Mouse (Mus musculus): Measurements from ENCODE around the gene Sept6. TPM values are rescaled to one million over a fixed set of nuclear protein-coding genes. Genes with fewer than 3 reads are reported as not detected.

The Sept6 gene
- total RNA-seq, 2 experiments from 2014 or later, result 50.4 to 51.9 TPM

- peak in 1 of 2 experiments; percentile 10 for DNase-seq (ENCODE audit: low spot score in 2 of 2)
- H3K4me3 ChIP-seq, result peak overlapping the region; percentile 73
- no peak for TF ChIP-seq CTCF (conservative IDR thresholded peaks at IDR 0.05)
- peak overlapping the region; percentile 90 for H3K27ac ChIP-seq
Observed at GRCm38 (mm10) chrX:36874704-36875128, 116.9 kb downstream of the Sept6 start.

- peak overlapping the region; percentile 90 for H3K27ac ChIP-seq
- peak; percentile 80 to 86 for DNase-seq (ENCODE audit: low spot score in 2 of 2)
- no peak for TF ChIP-seq CTCF (conservative IDR thresholded peaks at IDR 0.05)
- peak overlapping the region; percentile 73 for H3K4me3 ChIP-seq
Observed at GRCm38 (mm10) chrX:36874178-36874696, 117.4 kb downstream of the Sept6 start.

- peak within 1 kb of the TSS; percentile 73 for H3K4me3 ChIP-seq
- no peak for TF ChIP-seq CTCF (conservative IDR thresholded peaks at IDR 0.05)
- H3K27ac ChIP-seq, result peak within 1 kb of the TSS; percentile 90
Observed at GRCm38 (mm10) chrX:36873765-36874164, 117.8 kb downstream of the Sept6 start, which contains the start of the genes Ube2a and C330007P06Rik. Ube2a (plus strand) TSS chrX:36873900. C330007P06Rik (minus strand) TSS chrX:36874111.

GRCm38 (mm10) chrX:36870372-36870771 lies 121.2 kb downstream of the Sept6 start:
- Histone ChIP-seq H3K4me3 (no peak overlapping the region), H3K27ac (no peak overlapping the region)
- DNase-seq (ENCODE audit: low spot score in 2 of 2), result no peak
- no peak for TF ChIP-seq CTCF (conservative IDR thresholded peaks at IDR 0.05)

More at GRCm38 (mm10) chrX:36873765-36874164, 117.8 kb downstream of the Sept6 start, which contains the start of the genes Ube2a and C330007P06Rik:
- no peak for DNase-seq (ENCODE audit: low spot score in 2 of 2)

GRCm38 (mm10) chrX:36864609-36865328 lies 126.8 kb downstream of the Sept6 start:
- H3K4me3 ChIP-seq, result peak overlapping the region; percentile 61
- no peak for TF ChIP-seq CTCF (conservative IDR thresholded peaks at IDR 0.05)
- peak overlapping the region; percentile 82 for H3K27ac ChIP-seq
- no peak for DNase-seq (ENCODE audit: low spot score in 2 of 2)

GRCm38 (mm10) chrX:36863766-36864608 lies 127.6 kb downstream of the Sept6 start:
- TF ChIP-seq CTCF (conservative IDR thresholded peaks at IDR 0.05), result no peak
- peak; percentile 73 to 79 for DNase-seq (ENCODE audit: low spot score in 2 of 2)
- Histone ChIP-seq H3K27ac (peak overlapping the region; percentile 82), H3K4me3 (peak overlapping the region; percentile 61)

Other genes with a start within 250 kb of the Sept6 start
- under 1 TPM in 1 of 2 experiments, not detected in 1; 0.44 TPM for gene Slc25a43, start 248.1 kb downstream of the Sept6 start, total RNA-seq (2021)
- 100 to 1,000 TPM; 325 to 333 TPM for gene Slc25a5, start 196.1 kb downstream of the Sept6 start, total RNA-seq (2021)
- 10 to 100 TPM; 52.0 to 53.8 TPM for gene Ube2a, start 117.9 kb downstream of the Sept6 start, total RNA-seq (2021)
- 10 to 100 TPM; 40.4 TPM for gene C330007P06Rik, start 117.7 kb downstream of the Sept6 start, total RNA-seq (2021)
- 10 to 100 TPM; 29.7 to 32.2 TPM for gene Nkrf, start 88.9 kb downstream of the Sept6 start, total RNA-seq (2021)
- not detected for gene Sowahd, start 57.1 kb upstream of the Sept6 start, total RNA-seq (2021)
- 100 to 1,000 TPM; 227 to 242 TPM for gene Rpl39, start 93.6 kb upstream of the Sept6 start, total RNA-seq (2021)
- 10 to 100 TPM; 18.9 to 20.5 TPM for gene Upf3b, start 118.5 kb upstream of the Sept6 start, total RNA-seq (2021)
- gene Nkap, start 135.0 kb upstream of the Sept6 start, total RNA-seq (2021), result 10 to 100 TPM; 13.5 to 15.2 TPM
- under 1 TPM in 1 of 2 experiments, not detected in 1; 0.26 TPM for gene Akap14, start 177.0 kb upstream of the Sept6 start, total RNA-seq (2021)
- gene Ndufa1, start 199.4 kb upstream of the Sept6 start, total RNA-seq (2021), result 100 to 1,000 TPM; 200 to 205 TPM
- gene Rnf113a1, start 199.5 kb upstream of the Sept6 start, total RNA-seq (2021), result 1 to 10 TPM; 7.9 to 9.4 TPM
- not detected for gene Gm9, start 219.2 kb upstream of the Sept6 start, total RNA-seq (2021)
- gene Rhox1, start 230.5 kb upstream of the Sept6 start, total RNA-seq (2021), result not detected